Mouse (Mus musculus) testis, postnatal 10 days (tissue): Measurements from ENCODE around the gene Chst15.

Experiments used
- DNase-seq: peaks from one replicate; pipeline ENCODE4 v3.0.0; 2021; ENCODE audit warnings: low spot score

The Chst15 gene

DNA sequence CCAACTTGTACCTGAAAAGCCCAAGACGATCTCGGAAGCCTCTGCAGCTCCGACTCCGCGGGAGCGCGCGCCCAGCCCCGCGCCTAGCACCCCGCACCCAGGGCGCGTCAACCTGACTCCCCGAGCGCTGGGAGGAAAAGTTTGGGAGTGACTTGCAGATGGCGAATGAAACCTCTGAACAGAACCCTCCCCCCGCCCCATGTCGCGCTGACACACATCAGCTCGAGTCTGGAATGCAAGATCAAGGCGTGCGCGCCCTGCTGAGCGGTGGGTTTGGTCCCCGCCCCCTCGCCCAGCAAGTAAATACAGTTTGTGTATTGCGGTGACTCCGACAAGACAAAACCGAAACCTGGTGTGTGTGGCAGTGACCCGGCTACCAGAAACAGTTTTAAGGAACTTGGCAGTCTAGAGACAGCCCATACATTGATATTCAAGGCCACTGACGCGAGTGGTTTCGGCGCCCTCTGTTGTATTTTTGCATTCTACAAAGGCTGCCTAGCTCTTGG, at the start of gene Chst15:
TSS of gene Chst15 (minus strand) at position 193 of the 506 bp plus-strand sequence.
- peak; percentile 48 for DNase-seq

- no peak for DNase-seq
Observed at GRCm38 (mm10) chr7:132365703-132366384, 48.8 kb upstream of the Chst15 start.

DNA sequence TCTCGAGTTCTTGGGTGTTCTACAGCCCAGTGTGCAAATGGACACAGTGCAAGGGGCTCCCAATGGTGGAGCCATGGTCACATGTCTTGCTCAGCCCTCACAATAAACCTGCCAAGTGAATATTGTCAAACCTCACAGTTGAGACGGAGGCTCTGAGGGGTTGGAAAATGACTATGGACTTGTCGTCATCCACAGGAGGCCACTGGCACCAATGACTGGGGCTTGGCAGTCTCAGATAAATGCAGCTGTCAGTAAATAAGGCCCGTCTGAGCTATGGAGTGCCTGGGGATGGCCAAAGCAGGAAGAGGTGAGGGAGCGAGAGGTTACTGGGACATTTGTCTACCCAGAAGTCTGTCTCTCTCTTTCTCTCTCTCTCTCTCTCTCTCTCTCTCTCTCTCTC, 48.1 kb upstream of the Chst15 start:
- DNase-seq = no peak

DNA sequence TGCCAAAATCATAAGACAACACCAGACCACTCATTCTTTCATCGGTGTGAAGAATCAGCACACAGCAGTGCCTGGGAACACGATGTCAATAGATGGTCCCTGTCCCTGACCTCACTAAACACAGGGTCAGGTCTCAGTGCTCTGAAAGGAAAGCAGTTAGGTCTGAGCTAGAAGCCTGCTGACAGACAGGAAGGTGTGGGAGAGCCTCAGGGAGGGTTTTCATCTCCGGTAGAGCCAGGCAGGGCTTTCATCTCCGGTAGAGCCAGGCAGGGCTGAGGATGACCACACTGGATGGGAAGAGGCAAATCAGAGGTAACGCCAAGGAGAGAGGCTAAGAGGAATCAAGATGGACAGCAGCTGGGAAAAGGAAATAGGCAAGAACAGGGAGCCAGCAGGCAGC, 47.5 kb upstream of the Chst15 start:
- DNase-seq = no peak

DNA sequence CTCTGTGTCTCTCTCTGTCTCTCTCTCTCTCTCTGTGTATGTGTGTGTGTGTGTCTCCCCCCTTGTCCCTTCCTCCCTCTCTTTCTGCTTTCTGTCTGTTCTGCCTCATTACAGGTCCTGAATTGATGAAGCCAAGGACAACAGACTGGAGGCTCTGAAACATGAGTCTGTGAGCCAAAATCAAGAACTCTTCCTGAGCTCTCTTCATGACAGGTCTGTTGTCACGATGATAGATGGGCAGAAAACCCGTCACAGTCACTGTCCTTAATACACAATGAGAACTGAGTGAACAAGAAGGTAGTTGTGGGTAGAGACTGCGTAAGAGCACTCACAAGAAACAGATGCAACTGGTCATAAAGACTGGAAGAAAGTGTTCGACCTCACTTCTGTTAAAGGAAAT, 43.3 kb upstream of the Chst15 start:
- no peak for DNase-seq

GRCm38 (mm10) chr7:132358709-132359108, 41.7 kb upstream of the Chst15 start:
- no peak for DNase-seq

- no peak for DNase-seq
Observed at GRCm38 (mm10) chr7:132358250-132358649, 41.2 kb upstream of the Chst15 start.

GRCm38 (mm10) chr7:132357841-132358237, 40.8 kb upstream of the Chst15 start:
- no peak for DNase-seq

DNA sequence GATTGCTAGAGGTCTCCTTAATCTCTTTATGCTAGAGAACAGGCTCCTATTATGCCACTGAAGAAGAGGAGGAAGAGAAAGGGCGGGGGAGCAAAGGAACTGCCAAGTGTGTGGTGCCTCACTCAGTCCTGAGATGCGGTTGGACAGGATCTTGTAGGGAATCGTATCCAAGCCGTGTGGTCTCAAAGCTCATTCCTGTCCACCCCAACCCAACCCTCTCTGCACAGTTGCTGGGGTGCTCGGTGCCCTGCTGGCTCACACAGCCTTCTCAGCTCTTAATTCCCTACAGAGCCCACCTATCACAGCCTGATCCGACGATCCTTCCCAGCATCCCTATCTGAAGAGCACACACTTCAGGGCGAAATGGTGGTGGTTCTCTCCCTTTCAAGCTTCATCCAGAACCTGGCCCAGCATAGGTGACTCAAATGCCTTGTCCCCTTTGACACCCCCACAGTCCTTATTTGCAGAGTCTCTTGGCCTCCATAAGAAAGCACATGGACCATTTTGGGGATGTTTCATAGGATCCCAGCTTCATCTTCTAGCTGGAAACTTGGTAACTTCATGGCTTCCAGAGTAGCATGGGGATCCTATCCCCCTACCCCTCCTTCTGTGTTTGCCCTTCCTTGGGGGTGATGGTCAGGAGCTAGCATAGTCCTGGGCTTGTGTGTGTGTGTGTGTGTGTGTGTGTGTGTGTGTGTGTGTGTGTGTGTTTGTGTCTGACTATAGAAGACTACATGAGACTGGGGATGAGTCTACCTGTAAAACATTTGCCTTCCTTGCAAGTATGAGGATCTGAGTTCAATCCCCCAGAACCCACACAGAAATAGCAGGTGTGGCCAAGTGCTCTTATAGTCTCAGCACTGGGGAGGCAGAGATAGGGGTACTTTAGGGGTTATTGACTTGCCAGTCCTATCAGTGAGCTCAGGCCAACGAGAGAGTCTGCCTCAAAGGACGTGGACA, 40.1 kb upstream of the Chst15 start:
- no peak for DNase-seq

DNA sequence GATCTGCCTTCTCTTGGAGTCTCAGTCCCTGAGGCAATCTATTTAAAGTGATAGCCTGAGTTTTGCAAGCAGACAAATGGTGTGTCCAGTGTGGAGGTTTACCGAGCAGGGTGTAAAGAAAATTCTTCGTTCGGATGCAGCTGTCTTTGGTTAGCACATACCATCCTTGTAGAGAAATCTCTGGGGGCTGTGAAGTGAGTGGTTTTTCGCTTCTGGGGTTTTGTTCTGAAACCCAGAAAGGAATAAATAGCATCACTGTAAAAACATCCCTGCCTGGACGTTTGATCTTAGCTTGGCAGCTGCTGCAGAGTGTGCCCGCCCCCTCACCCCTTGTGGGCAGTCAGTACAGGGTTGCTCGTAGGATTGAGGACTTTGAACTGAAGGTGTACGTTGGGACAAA, 39.2 kb upstream of the Chst15 start:
- no peak for DNase-seq

DNA sequence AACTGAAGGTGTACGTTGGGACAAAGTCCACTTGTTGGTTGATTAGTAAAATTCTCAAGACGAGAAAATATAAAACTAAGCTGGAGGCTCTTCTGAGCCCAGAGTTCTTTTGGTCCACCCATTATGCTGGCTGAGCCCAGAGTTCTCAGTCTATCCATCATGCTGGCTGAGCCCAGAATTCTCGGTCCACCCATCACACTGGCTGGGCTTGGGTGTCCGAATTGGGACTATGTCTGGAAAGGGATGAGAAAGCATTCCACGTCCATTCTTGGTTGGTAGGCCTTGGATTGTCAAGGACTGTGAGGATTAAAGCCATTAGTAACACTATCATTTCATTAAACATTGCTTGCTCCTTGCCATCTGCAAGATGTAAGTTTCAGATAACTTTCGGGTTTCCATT, 38.7 kb upstream of the Chst15 start:
- DNase-seq = no peak

DNA sequence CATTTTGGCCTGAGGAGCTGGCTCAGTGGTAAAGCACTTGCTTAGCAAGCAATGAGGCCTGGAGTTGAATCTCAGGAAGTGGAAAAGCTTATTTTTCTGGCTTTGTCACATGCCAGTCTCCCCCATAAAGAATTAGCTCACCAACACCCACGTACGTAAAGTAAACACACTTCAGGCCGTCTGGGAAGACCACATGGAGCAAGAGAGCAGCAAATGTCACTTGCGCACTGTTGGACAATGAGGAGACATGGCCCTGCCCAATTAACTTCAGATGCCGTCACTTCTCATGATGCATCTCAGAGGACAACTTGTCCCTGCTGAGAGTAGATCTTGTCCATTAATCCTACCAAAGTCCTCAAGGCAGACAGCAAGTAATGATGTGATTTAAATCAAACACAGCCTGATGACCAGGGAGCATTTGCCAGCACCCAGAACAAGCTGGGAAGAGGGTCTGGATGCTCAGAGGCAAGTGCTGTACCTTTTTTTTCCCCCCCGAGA, 32.1 kb upstream of the Chst15 start:
- DNase-seq = no peak

DNA sequence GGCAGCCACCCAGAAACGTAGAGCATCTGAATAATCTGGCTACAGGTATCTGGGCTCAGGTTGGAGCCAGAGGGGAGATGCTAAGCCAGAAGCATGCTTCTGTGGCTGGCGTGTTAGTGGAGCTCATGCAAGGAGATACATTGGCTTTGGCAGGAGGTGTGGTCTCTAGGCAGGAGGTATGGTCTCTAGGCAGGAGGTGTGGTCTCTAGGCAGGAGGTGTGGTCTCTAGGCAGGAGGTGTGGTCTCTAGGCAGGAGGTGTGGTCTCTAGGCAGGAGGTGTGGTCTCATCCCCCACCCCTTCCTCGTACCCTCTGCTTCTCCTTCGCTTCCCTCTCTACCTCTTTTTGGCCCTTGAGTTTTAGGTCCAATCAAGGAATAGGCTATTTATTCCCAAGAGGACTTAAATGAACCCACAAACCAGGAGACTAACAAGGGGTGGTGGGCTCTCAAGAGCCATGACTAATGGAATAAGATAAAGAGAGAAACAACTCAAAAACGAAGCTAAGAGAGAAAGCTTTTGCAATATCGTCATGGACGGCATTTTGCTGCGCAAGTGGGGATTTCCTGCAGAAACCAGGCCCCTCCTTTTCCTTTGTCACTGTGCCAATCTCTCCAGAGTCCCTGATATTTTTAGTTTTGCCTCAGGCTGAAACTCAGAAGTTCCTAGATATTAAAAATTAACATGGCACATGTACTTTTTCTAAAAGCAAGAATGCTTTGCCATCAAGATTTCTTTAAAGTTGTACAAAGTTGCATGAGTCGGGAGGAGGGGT, 30.4 kb upstream of the Chst15 start:
- no peak for DNase-seq

DNA sequence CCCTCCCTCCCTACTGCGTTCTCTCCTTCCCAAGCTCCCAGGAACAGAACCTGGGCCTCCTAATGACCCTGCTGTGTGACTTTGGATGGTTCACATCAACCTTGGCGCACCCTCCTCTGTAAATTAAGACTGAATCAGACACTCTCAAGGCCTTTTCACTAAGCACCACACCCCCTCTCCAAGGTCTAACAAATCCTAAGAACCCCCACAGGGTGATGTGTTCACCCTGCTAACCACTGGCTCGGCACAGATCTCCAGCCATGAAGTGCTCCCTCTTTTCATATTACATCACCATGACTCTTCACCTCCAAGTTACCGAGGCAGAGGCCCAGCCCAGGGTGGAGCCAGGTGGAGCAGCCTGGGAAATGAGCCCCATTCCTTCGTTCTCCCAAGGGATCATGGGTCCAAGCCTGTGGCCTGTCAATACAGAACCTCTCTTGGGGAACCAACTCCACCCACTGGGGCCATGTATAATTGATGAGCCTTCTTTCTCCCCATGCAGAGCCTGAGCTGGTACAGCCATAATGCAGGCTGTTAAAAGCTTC, 28.6 kb upstream of the Chst15 start:
- no peak for DNase-seq

DNA sequence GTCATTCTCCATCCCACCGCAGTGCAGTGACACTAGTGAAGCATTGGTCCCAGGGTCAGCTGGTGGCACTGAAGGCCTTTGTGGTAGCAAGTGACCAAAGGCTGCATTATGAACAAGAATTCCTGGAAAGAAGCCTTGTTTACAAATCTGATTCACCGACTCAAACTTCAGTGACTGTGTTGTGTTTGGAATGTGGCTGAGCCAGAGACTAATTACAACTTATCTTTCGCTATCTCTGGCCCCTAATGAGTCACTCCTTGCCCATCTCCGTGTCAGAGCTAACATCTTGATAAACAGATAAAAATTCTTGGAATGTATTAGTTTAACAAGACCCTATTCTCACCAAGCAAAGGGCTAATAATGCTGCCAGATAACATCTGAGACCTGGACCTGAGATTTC, 27.6 kb upstream of the Chst15 start:
- no peak for DNase-seq

DNA sequence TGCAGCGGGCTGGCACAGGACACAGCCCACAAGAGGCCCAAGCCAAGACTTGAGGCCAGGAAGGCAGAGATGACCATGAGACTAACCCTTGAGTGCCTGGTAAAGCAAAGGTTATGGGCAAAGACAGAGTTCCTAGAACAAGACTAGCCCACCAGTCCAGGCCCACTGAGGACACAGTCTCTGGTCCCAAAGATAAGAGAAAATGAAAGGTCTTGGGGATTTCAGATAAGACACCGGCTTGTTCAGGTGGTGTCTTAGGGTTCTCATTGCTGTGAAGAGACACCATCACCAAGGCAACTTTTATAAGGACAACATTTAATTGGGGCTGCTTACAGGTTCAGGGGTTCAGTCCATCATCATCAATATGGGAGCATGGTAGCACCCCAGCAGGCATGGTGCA, 26.9 kb upstream of the Chst15 start:
- no peak for DNase-seq

DNA sequence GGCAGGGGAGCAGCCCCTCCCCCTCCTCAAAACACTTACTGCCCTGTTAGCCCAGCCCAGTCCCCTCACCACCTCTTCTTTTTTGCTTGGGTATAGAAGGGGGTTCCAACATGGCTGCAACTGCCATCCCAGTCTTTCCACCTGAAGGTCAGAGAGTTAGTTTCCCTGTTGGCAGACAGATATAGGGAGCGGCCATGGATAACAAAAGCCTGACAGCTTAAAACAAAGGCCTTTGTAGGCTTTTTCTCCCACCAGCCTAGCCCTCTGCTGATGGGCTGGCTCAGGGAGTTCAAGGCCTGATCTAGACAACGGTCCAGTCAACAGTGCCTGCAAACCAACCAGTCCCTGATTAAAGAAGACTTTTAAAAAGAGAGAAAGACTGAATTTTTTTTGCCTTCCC, 26.1 kb upstream of the Chst15 start:
- no peak for DNase-seq

- DNase-seq = no peak
Observed at GRCm38 (mm10) chr7:132339041-132339839, 22.2 kb upstream of the Chst15 start.

GRCm38 (mm10) chr7:132338350-132338749, 21.3 kb upstream of the Chst15 start:
- no peak for DNase-seq

DNA sequence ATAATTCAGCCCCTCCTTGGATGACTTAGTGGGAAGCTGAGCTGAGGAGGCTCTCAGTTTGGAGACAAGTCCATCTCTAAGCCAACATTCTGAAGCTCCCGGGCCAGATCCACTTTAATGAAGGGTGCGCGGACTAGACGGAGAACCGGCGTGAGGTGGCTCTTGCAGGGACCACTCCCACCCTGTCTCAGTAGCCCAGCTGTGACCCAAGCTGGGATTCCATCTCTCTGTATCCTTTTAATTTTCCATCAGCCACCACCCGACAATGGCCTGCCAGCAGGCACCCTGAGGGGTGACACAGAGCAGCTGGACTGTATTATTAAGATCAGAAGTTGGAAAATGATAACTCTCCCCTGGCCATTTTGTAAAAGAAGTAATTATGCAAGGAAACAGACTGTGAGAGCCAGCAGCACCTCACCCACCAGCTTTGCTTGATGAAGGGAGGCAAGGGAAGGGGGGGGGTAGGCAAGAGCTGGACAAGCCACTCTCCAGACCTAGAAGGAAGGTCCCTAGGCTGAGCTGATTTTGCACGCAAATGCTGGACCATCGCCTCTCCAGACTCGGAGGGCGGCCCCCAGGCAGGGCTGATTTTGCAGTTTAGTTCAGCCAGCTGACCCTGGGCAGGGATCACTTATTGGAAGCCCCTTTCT, 20.4 kb upstream of the Chst15 start:
- DNase-seq = no peak

GRCm38 (mm10) chr7:132336781-132337180, 19.8 kb upstream of the Chst15 start:
- no peak for DNase-seq
